Comparison of ENCODE assay signal across 19 mouse cellular contexts in the genomic region with DNA sequence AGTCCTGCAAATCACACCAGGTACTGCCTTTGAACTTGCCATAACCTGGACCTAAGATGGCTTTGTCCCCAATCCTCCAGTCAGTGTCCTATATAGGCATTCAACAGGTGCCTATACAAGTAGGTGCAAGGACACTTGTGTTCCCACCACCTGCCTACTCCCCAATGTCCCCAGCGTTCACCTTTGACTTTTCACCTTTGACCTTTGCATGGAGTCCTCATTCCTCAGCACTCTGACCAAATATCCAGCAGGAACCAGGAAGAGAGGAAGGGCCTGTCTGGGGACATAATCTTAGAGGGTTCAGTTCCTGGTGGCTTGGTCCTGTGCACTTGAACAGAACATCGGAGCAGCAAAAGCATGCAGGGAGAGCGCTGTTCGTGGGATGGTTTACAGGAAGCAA.
"Had no signal": no experiment of that assay in that cellular context is flagged by ENCODE, and none has a peak within 500 bp of the region (broad histone marks: within the 10 kb centered on the region; RNA-seq: fewer than 3 reads in every experiment).

No protein-coding gene starts in this region.

- H3K4me1 ChIP-seq: lung, embryonic 15.5 days; neural tube, embryonic 15.5 days had no signal

- DNase-seq: liver, postnatal 0 days; lung, adult 2 months; lung, postnatal 14 days; lung, postnatal 36 days; retina, postnatal 1 day; right cerebral cortex, adult 18-20 months; right cerebral cortex, postnatal 25 days; right cerebral cortex, postnatal 4 days; spleen, adult 18-20 months; thymus, adult 18-20 months; thymus, postnatal 25 days; thymus, postnatal 4 days had no signal

- H3K27ac ChIP-seq: lung, embryonic 15.5 days; macrophage; midbrain, embryonic 13.5 days; neural tube, embryonic 13.5 days; neural tube, embryonic 15.5 days had no signal

- H3K4me3 ChIP-seq: lung, embryonic 15.5 days; megakaryocyte, embryonic 14.5 days; midbrain, embryonic 13.5 days; myocyte; neural tube, embryonic 13.5 days; neural tube, embryonic 15.5 days had no signal

- H3K36me3 ChIP-seq: lung, embryonic 15.5 days; midbrain, embryonic 13.5 days; neural tube, embryonic 13.5 days; neural tube, embryonic 15.5 days had no signal

- H3K27me3 ChIP-seq: lung, embryonic 15.5 days; midbrain, embryonic 13.5 days; neural tube, embryonic 15.5 days had no signal
